Mouse (Mus musculus): ENCODE results near the gene Olfr1095. TPM values are rescaled to one million over a fixed set of nuclear protein-coding genes. Genes with fewer than 3 reads are reported as not detected.

The Olfr1095 gene
- total RNA-seq, 1 experiment = not detected

DNA sequence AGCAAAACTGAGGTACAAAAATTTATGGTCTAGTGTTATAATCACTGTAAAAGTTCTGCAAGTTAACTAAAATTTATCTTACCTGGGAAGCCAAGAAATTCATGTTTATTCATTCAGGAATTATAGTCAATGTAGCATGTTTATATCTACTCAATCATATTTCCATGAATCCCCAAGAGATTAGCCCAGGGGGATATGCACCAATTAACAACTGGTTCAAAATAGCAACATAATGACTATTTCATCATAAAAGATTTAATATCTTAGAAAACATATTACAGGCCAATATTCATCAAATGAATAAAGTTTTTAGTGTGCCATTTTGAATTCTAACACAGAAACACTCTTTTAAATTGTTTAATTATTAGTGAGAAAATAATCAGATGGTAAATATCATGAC lies 41.6 kb downstream of the Olfr1095 start, which contains the start of gene Olfr141:
Olfr141 (minus strand) TSS at position 101 of the 400 bp plus-strand sequence.
- DNase-seq (ENCODE audit: low read depth, low spot score) = no peak
- Histone ChIP-seq H3K4me1 (ENCODE audit: control insufficient read depth in 2 of 2, insufficient read depth in 2 of 2, low read length in 2 of 2, poor library complexity in 1 of 2) (no peaks in the 10 kb centered on the region), H3K4me3 (ENCODE audit: insufficient read depth in 1 of 2, low read depth in 1 of 2, low read length in 2 of 2, poor library complexity in 1 of 2, severe bottlenecking in 1 of 2) (no peak within 1 kb of the TSS), H3K27ac (ENCODE audit: insufficient read depth, low read depth, low read length, poor library complexity, severe bottlenecking) (no peak within 1 kb of the TSS), H3K9me3 (ENCODE audit: control insufficient read depth, insufficient read depth, low read depth, low read length) (no peaks in the 10 kb centered on the region), H3K36me3 (ENCODE audit: control insufficient read depth, insufficient read depth, low read length, poor library complexity, severe bottlenecking) (no peaks in the 10 kb centered on the region), H3K9ac (ENCODE audit: insufficient read depth, low read depth, low read length, poor library complexity, severe bottlenecking) (no peak within 1 kb of the TSS)
- TF ChIP-seq ZNF384 (IDR thresholded peaks at IDR 0.05; ENCODE audit: low read depth, low read length) = no peak
- TF ChIP-seq MAFK (IDR thresholded peaks at IDR 0.05; ENCODE audit: insufficient read depth, low read depth, low read length) = no peak
- TF ChIP-seq CHD2 (IDR thresholded peaks at IDR 0.05; ENCODE audit: low read depth, low read length) = no peak
- no peak for TF ChIP-seq ZC3H11A (IDR thresholded peaks at IDR 0.05; ENCODE audit: borderline replicate concordance, low read depth, low read length)
- TF ChIP-seq HCFC1 (IDR thresholded peaks at IDR 0.05; ENCODE audit: borderline replicate concordance, insufficient read depth, low read length) = no peak
- in situ Hi-C loops (cut with MboI; ENCODE audit: low sequenced_read_pairs in 2 of 2, unreplicated experiment in 2 of 2) = no loop called here

Other genes with a start within 250 kb of the Olfr1095 start
- not detected in 2 replicates for gene Olfr1084, start 212.0 kb downstream of the Olfr1095 start, total RNA-seq (2012; rRNA removed)
- gene Olfr1085, start 189.7 kb downstream of the Olfr1095 start, total RNA-seq (2012; rRNA removed) = not detected in 2 replicates
- gene Olfr1086, start 171.6 kb downstream of the Olfr1095 start, total RNA-seq (2012; rRNA removed) = not detected in 2 replicates
- gene Olfr1087, start 153.3 kb downstream of the Olfr1095 start, total RNA-seq (2012; rRNA removed) = not detected in 2 replicates
- gene Olfr1089, start 118.0 kb downstream of the Olfr1095 start, total RNA-seq (2012; rRNA removed) = not detected in 2 replicates
- not detected in 2 replicates for gene Olfr1090, start 92.7 kb downstream of the Olfr1095 start, total RNA-seq (2012; rRNA removed)
- not detected in 2 replicates for gene Olfr1093, start 69.2 kb downstream of the Olfr1095 start, total RNA-seq (2012; rRNA removed)
- gene Olfr141, start 41.7 kb downstream of the Olfr1095 start, total RNA-seq (2012; rRNA removed) = not detected in 2 replicates
- gene Olfr1094, start 27.0 kb downstream of the Olfr1095 start, total RNA-seq (2012; rRNA removed) = not detected in 2 replicates
- gene Gm13723, start 23.1 kb upstream of the Olfr1095 start, total RNA-seq (2012; rRNA removed) = not detected in 2 replicates
- gene Olfr1097, start 40.5 kb upstream of the Olfr1095 start, total RNA-seq (2012; rRNA removed) = not detected in 2 replicates
- not detected in 2 replicates for gene Olfr1098, start 72.8 kb upstream of the Olfr1095 start, total RNA-seq (2012; rRNA removed)
- gene Olfr1099, start 109.0 kb upstream of the Olfr1095 start, total RNA-seq (2012; rRNA removed) = not detected in 2 replicates
- not detected in 2 replicates for gene Olfr1100, start 128.3 kb upstream of the Olfr1095 start, total RNA-seq (2012; rRNA removed)
- gene Olfr1101, start 139.5 kb upstream of the Olfr1095 start, total RNA-seq (2012; rRNA removed) = not detected in 2 replicates
- gene Olfr1102, start 146.7 kb upstream of the Olfr1095 start, total RNA-seq (2012; rRNA removed) = not detected in 2 replicates
- not detected in 2 replicates for gene Olfr1104, start 175.4 kb upstream of the Olfr1095 start, total RNA-seq (2012; rRNA removed)
- gene Olfr1105, start 184.8 kb upstream of the Olfr1095 start, total RNA-seq (2012; rRNA removed) = not detected in 2 replicates
- not detected in 2 replicates for gene Olfr1106, start 200.6 kb upstream of the Olfr1095 start, total RNA-seq (2012; rRNA removed)
- gene Olfr1107, start 224.1 kb upstream of the Olfr1095 start, total RNA-seq (2012; rRNA removed) = not detected in 2 replicates
- gene Olfr1109, start 244.3 kb upstream of the Olfr1095 start, total RNA-seq (2012; rRNA removed) = not detected in 2 replicates